Mouse (Mus musculus): ENCODE data around the gene Cst6.

DNA sequence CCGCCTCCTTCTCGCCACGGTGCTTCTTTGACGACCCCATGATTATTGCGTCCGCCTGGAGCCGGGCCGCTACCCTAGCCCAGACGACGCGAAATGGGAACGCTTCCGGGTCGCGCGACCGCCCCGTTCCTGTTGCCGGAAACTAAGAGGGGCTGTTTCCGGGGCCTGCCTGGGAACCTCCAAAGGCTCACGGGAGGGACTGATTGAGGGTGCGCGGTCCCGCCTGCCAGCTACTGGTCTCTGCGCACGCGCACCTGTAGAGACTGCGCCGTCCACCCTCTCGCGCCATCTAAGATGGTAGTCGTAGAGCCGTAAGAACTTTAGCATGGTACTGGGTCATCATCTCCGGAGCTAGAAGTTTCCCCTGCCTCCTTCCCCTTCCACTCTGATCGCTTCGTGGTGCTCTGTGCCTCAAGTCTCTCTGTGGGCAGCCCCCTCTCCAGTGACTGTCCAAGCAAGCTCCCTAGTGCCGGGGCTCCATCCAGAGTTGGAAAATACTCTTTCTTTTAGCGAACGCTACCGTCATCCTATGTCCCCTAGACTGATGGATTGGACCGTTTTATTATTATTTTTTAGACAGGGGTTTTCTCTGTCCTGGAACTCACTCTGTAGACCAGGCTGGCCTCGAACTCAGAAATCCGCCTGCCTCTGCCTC is 39.3 kb upstream of the Cst6 start, which contains the start of gene Sart1:
- TF ChIP-seq CTCF (conservative IDR thresholded peaks at IDR 0.05; ENCODE audit: low read length) (no peak), NANOG (IDR thresholded peaks at IDR 0.05; ENCODE audit: borderline replicate concordance, low read length) (no peak)
